ENCODE assay signal across 8 mouse cellular contexts in the genomic region with DNA sequence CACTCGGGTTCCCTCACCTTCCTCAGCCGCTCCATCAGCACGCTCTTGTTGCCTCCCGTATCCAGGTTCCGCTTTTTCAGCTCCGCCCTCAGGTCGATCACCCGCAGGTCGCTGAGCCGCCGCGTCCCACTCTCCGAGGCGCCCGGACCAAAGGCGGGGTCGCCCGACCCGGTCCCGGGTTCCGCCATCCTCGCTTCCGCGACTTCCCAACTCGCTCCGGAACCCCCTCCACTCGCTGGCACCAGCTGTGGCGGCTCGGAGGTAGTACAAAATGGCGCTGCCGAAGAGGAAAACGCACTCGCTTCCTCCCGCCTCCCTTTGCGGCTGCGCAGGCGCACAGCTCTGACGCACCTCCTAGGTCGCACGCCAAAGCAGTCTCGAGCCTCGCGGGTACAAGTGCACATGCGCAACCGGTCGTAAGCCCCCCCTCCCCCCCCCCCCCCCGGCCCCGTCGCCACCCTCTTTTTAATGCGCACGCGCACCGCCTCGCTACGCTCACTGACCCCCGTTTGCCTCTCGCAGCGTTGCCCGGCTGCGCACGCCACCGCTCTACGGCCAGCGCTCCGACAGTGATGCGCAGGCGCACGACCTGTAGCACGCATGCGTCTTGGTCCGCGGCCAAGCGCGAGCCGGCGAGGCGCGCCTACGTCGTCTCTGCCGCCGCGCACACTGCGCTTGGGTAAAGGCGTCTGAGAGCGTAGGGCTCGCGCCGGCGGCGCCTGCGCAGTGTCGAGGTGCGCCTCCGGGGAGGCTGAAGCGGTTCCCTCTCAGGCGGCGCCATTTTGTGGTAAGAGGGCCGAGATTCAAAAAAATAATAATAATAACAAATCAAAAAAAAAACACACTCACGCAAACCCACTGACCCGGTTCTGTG. TPM values are rescaled to one million over a fixed set of nuclear protein-coding genes. Genes with fewer than 3 reads are reported as not detected.
A peak's percentile ranks its signal among the peaks of the same experiment; 100 is the strongest.
DNase-seq lines count a peak whose midpoint lies in the region; ATAC-seq and TF ChIP-seq lines count a peak whose summit lies in the region.

Gene Safb2, minus strand, starts transcription at position 329 of the 874 bp plus-strand sequence.
Gene Safb, plus strand, starts transcription at position 569 of the 874 bp plus-strand sequence.

- peak; percentile 31; the same call in 1 of the 2 replicates for TF ChIP-seq POLR2A in bone marrow macrophage, adult 2 months (IDR thresholded peaks at IDR 0.05; ENCODE audit: borderline replicate concordance, low read depth, low read length)
- TF ChIP-seq POLR2A in embryonic fibroblast, embryonic 13.5 days (IDR thresholded peaks at IDR 0.05; ENCODE audit: low read depth, low read length): peak; percentile 92

- no peak for TF ChIP-seq CTCF in bone marrow macrophage, adult 2 months (IDR thresholded peaks at IDR 0.05; ENCODE audit: low read depth, low read length)
- no peak for TF ChIP-seq CTCF in embryonic fibroblast, embryonic 13.5 days (IDR thresholded peaks at IDR 0.05; ENCODE audit: borderline replicate concordance, insufficient read depth, low read length)

- H3K4me1 ChIP-seq in bone marrow macrophage, adult 2 months (ENCODE audit: control insufficient read depth, insufficient read depth, low read length): peaks cover 27% of the 10 kb centered on the region
- H3K4me1 ChIP-seq in embryonic fibroblast, embryonic 13.5 days (ENCODE audit: control insufficient read depth, insufficient read depth, low read length): peaks cover 17% of the 10 kb centered on the region
- peaks cover 25% of the 10 kb centered on the region for H3K4me1 ChIP-seq in kidney, embryonic 14.5 days (ENCODE audit: control insufficient read depth, insufficient read depth, low read length)
- peaks cover 48% of the 10 kb centered on the region for H3K4me1 ChIP-seq in limb, embryonic 15.5 days

- peak; percentile 100 for DNase-seq in A20 (ENCODE audit: low read depth, low spot score)
- peak; percentile 99 for DNase-seq in heart, adult 9 months (ENCODE audit: low spot score in 2 of 2)
- peak; percentile 98 to 99 for DNase-seq in monocyte, adult 2 months (ENCODE audit: low read depth in 1 of 2, low spot score in 2 of 2)
- DNase-seq in spleen, postnatal 36 days (ENCODE audit: low spot score in 2 of 2): peak; percentile 99

- no peaks in the 10 kb centered on the region for H3K9me3 ChIP-seq in kidney, embryonic 14.5 days (ENCODE audit: control insufficient read depth, low read length)
- H3K9me3 ChIP-seq in limb, embryonic 15.5 days: no peaks in the 10 kb centered on the region

- H3K27ac ChIP-seq in bone marrow macrophage, adult 2 months (ENCODE audit: insufficient read depth, low read depth, low read length): peak within 1 kb of the TSS; percentile 99
- H3K27ac ChIP-seq in embryonic fibroblast, embryonic 13.5 days (ENCODE audit: insufficient read depth, low read length): peak within 1 kb of the TSS; percentile 91
- H3K27ac ChIP-seq in kidney, embryonic 14.5 days (ENCODE audit: low read depth, low read length): peak within 1 kb of the TSS; percentile 94
- H3K27ac ChIP-seq in limb, embryonic 15.5 days: peak within 1 kb of the TSS; percentile 96

- peak; percentile 97 for ATAC-seq in kidney, embryonic 14.5 days (ENCODE audit: low FRiP score, low TSS enrichment)
- ATAC-seq in limb, embryonic 15.5 days (ENCODE audit: insufficient number of reproducible peaks, low FRiP score, low TSS enrichment, low read depth): peak; percentile 96

- under 1% methylated on average over 82 of the region's 101 CpGs for WGBS in kidney, embryonic 14.5 days
- WGBS in limb, embryonic 15.5 days: under 1% methylated on average over 86 of the region's 101 CpGs

- peak within 1 kb of the TSS; percentile 93 for H3K9ac ChIP-seq in kidney, embryonic 14.5 days (ENCODE audit: low read depth, low read length)
- H3K9ac ChIP-seq in limb, embryonic 15.5 days: peak within 1 kb of the TSS; percentile 88

- peak within 1 kb of the TSS; percentile 90 for H3K4me2 ChIP-seq in kidney, embryonic 14.5 days (replicated peaks; ENCODE audit: low read depth, low read length)
- H3K4me2 ChIP-seq in limb, embryonic 15.5 days: peak within 1 kb of the TSS; percentile 77

- peaks cover 69% of the 10 kb centered on the region for H3K36me3 ChIP-seq in kidney, embryonic 14.5 days (ENCODE audit: control insufficient read depth, insufficient read depth, low read length)
- peaks cover 61% of the 10 kb centered on the region for H3K36me3 ChIP-seq in limb, embryonic 15.5 days

- peak within 1 kb of the TSS; percentile 99 for H3K4me3 ChIP-seq in bone marrow macrophage, adult 2 months (ENCODE audit: insufficient read depth, low read length)
- peak within 1 kb of the TSS; percentile 77 for H3K4me3 ChIP-seq in embryonic fibroblast, embryonic 13.5 days (ENCODE audit: insufficient read depth, low read length)
- peak within 1 kb of the TSS; percentile 98 for H3K4me3 ChIP-seq in kidney, embryonic 14.5 days (ENCODE audit: low read length)
- peak within 1 kb of the TSS; percentile 95 for H3K4me3 ChIP-seq in limb, embryonic 15.5 days

- no peaks in the 10 kb centered on the region for H3K27me3 ChIP-seq in kidney, embryonic 14.5 days (ENCODE audit: control insufficient read depth, insufficient read depth, low read length)
- H3K27me3 ChIP-seq in limb, embryonic 15.5 days: no peaks in the 10 kb centered on the region

RNA-seq across cellular contexts. Expression of gene Safb2, which starts in this region (rescaled TPM):
- polyA plus RNA-seq in bone marrow macrophage, adult 2 months (2012; ENCODE audit: insufficient read depth, insufficient read length, missing spikeins): 164 and 176 TPM in 2 replicates
- 58.1 and 60.9 TPM in 2 replicates for polyA plus RNA-seq in embryonic fibroblast, embryonic 13.5 days (2011; ENCODE audit: insufficient read length, low read depth, missing spikeins)
- 53.0 and 72.3 TPM in 2 replicates for polyA plus RNA-seq in kidney, embryonic 14.5 days (2014; fragmentation: Nextera tagmentation; extraction: Ambion mirVana)
- polyA plus RNA-seq in limb, embryonic 15.5 days (2015; fragmentation: Nextera tagmentation; extraction: Ambion mirVana): 74.5 and 75.6 TPM in 2 replicates

RNA-seq across cellular contexts. Expression of gene Safb, which starts in this region (rescaled TPM):
- 73.7 and 75.6 TPM in 2 replicates for polyA plus RNA-seq in bone marrow macrophage, adult 2 months (2012; ENCODE audit: insufficient read depth, insufficient read length, missing spikeins)
- 67.2 and 76.1 TPM in 2 replicates for polyA plus RNA-seq in embryonic fibroblast, embryonic 13.5 days (2011; ENCODE audit: insufficient read length, low read depth, missing spikeins)
- 81.2 and 102 TPM in 2 replicates for polyA plus RNA-seq in kidney, embryonic 14.5 days (2014; fragmentation: Nextera tagmentation; extraction: Ambion mirVana)
- polyA plus RNA-seq in limb, embryonic 15.5 days (2015; fragmentation: Nextera tagmentation; extraction: Ambion mirVana): 80.6 and 94.2 TPM in 2 replicates

Comparison
In these comparisons a context has a peak if more than half of its experiments do, and no peak if none do; other contexts are left out.
1. Peak in every context shown above with its lines: DNase-seq, ATAC-seq, H3K4me3 ChIP-seq and H3K27ac ChIP-seq.